Mouse (Mus musculus): Measurements from ENCODE around the gene Cfap61.

DNA sequence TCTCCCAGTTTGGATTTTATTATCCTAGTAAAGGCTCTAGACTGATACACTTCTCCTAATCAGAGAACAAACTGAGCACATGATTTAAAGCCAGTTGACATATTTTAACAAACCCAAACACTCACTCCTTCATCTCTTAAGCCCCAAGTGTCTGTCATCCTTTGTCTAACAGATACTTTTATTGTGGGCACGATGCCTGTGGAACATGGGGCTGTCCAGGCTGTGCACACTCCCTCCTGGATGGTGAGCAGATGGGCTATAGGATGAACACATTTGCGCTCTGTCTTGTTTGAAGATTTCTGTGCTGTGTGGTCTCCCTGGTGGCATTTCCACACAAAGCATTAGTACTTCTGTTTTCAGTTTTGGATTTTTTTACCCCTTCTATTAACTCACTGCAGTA is 293.9 kb downstream of the Cfap61 start:
- TF ChIP-seq CTCF (IDR thresholded peaks at IDR 0.05; ENCODE audit: low read depth, low read length), result no peak
- no peak for TF ChIP-seq GATA1 (IDR thresholded peaks at IDR 0.05; ENCODE audit: borderline replicate concordance, low read length)
- no peak for TF ChIP-seq TAL1 (conservative IDR thresholded peaks at IDR 0.05; ENCODE audit: low read depth, low read length)
- no peak for TF ChIP-seq GATA2 (IDR thresholded peaks at IDR 0.05; ENCODE audit: borderline replicate concordance, low read depth, low read length)
